Comparison of ENCODE assay signal across 9 mouse cellular contexts in the genomic region with DNA sequence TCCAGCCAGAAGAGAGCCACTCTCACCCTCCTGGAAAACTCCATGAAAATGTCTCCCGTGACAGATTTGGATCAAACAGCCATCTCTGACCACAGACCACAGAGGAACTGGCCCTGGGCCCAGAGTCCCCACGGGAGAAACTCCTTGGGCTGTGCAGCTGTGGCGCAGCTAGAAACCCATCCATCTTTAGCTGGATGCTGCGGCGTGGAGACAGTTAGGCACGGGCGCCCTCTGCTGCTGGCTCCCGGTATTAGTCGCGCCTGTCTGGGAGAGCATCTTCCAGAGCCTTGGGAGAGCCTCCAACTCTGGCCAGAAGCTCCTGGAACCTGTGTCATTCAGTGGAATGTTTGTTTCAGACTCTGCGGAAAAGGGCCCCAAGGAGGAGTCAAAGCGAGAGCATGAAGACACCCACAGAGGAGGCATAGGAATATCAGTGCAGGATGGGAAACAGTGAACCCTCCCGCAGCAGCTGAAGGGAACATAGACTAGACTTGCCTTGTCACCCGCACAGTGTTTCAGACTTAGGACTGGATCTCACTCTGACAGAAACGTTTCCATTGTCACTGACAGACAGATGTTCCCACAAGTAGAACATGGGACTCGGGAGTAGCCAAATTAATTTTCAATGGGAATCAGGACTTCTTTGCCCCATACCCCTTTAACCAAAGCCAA. TPM values are rescaled to one million over a fixed set of nuclear protein-coding genes. Genes with fewer than 3 reads are reported as not detected.
DNase-seq lines count a peak whose midpoint lies in the region; ATAC-seq and TF ChIP-seq lines count a peak whose summit lies in the region.
"Had no signal": no experiment of that assay in that cellular context is flagged by ENCODE, and none has a peak within 500 bp of the region (broad histone marks: within the 10 kb centered on the region; RNA-seq: fewer than 3 reads in every experiment).

No protein-coding gene starts in this region.

- 0 out of 2 replicates have a peak, but pooled peaks cover 5% of the 10 kb centered on the region for H3K27me3 ChIP-seq in intestine, embryonic 15.5 days (replicated peaks)
- no peaks in the 10 kb centered on the region for H3K27me3 ChIP-seq in midbrain, embryonic 11.5 days (ENCODE audit: control insufficient read depth, insufficient read depth, low read length)
- H3K27me3 ChIP-seq in small intestine, adult 2 months (ENCODE audit: control insufficient read depth, insufficient read depth, low read length) = no peaks in the 10 kb centered on the region

- 14% methylated on average over 16 of the region's 16 CpGs for WGBS in intestine, embryonic 15.5 days
- WGBS in midbrain, embryonic 11.5 days = 18% methylated on average over 16 of the region's 16 CpGs
- WGBS in small intestine, adult 2 months = 16% methylated on average over 16 of the region's 16 CpGs

- no peaks in the 10 kb centered on the region for H3K36me3 ChIP-seq in intestine, embryonic 15.5 days
- no peaks in the 10 kb centered on the region for H3K36me3 ChIP-seq in midbrain, embryonic 11.5 days (ENCODE audit: control insufficient read depth, insufficient read depth, low read length)
- no peaks in the 10 kb centered on the region for H3K36me3 ChIP-seq in small intestine, adult 2 months (ENCODE audit: control insufficient read depth, insufficient read depth, low read length)

- H3K9ac ChIP-seq in intestine, embryonic 15.5 days = no peak overlapping the region
- H3K9ac ChIP-seq in midbrain, embryonic 11.5 days (ENCODE audit: low read length) = no peak overlapping the region

- H3K4me3 ChIP-seq in gastrocnemius, adult 2 months = no peak overlapping the region
- H3K4me3 ChIP-seq in intestine, embryonic 15.5 days (replicated peaks) = no peak overlapping the region
- H3K4me3 ChIP-seq in midbrain, embryonic 11.5 days (ENCODE audit: low read depth, low read length) = no peak overlapping the region
- no peak overlapping the region for H3K4me3 ChIP-seq in small intestine, adult 2 months (ENCODE audit: low read depth, low read length)

- no peaks in the 10 kb centered on the region for H3K4me1 ChIP-seq in intestine, embryonic 15.5 days (replicated peaks)
- no peaks in the 10 kb centered on the region for H3K4me1 ChIP-seq in midbrain, embryonic 11.5 days (ENCODE audit: control insufficient read depth, insufficient read depth, low read length)
- no peaks in the 10 kb centered on the region for H3K4me1 ChIP-seq in small intestine, adult 2 months (ENCODE audit: control insufficient read depth, insufficient read depth, insufficient read length, low read length)

- no peak for TF ChIP-seq POLR2A in small intestine, adult 2 months (IDR thresholded peaks at IDR 0.05; ENCODE audit: low read depth, low read length)

- peak; percentile 97 for TF ChIP-seq CTCF in gastrocnemius, adult 2 months (IDR thresholded peaks at IDR 0.05)
- peak; percentile 74; the same call in 1 of the 2 replicates for TF ChIP-seq CTCF in small intestine, adult 2 months (IDR thresholded peaks at IDR 0.05; ENCODE audit: extremely low read depth, insufficient read length, insufficient replicate concordance, low read depth, low read length)

- H3K9me3 ChIP-seq in intestine, embryonic 15.5 days = no peaks in the 10 kb centered on the region
- H3K9me3 ChIP-seq in midbrain, embryonic 11.5 days (ENCODE audit: control insufficient read depth, low read length) = no peaks in the 10 kb centered on the region

- DNase-seq in adrenal gland, adult 18-20 months (ENCODE audit: low spot score in 2 of 2) = peak; percentile 85 to 89
- peak; percentile 94 for DNase-seq in gastrocnemius, adult 2 months
- DNase-seq in left cerebral cortex, postnatal 10 days (ENCODE audit: extremely low spot score in 1 of 2, low spot score in 2 of 2) = peak; percentile 83 to 87
- DNase-seq in midbrain, embryonic 11.5 days (ENCODE audit: low spot score, missing footprints) = peak; percentile 99
- DNase-seq in natural killer cell, adult 2 months (ENCODE audit: low spot score in 2 of 2) = no peak

- H3K27ac ChIP-seq in gastrocnemius, adult 2 months = no peak overlapping the region
- no peak overlapping the region for H3K27ac ChIP-seq in intestine, embryonic 15.5 days
- H3K27ac ChIP-seq in midbrain, embryonic 11.5 days (ENCODE audit: low read depth, low read length) = no peak overlapping the region
- H3K27ac ChIP-seq in small intestine, adult 2 months (ENCODE audit: insufficient read depth, low read depth, low read length) = no peak overlapping the region
- H3K27ac ChIP-seq: macrophage had no signal

- ATAC-seq in common myeloid progenitor, adult 5-6 weeks (replicated peaks; ENCODE audit: low read depth, poor library complexity, severe bottlenecking) = peak; percentile 94
- ATAC-seq in intestine, embryonic 15.5 days = peak; percentile 66
- peak; percentile 76 for ATAC-seq in midbrain, embryonic 11.5 days (ENCODE audit: low FRiP score)

- H3K4me2 ChIP-seq in intestine, embryonic 15.5 days (replicated peaks) = no peak overlapping the region
- no peak overlapping the region for H3K4me2 ChIP-seq in midbrain, embryonic 11.5 days

- intact Hi-C loops in gastrocnemius, adult 2 months (cut with DNase I) = loop anchor here (1.0 kb wide), 1 partner anchor 230 kb away; no protein-coding TSS in a partner anchor
- intact Hi-C loops in left cerebral cortex, postnatal 10 days (cut with DNase I) = loop anchor here (10.0 kb wide), 1 partner anchor 270 kb away; no protein-coding TSS in a partner anchor

RNA-seq across cellular contexts. Expression of a gene that starts 44.0 kb away (rescaled TPM):
- not detected for total RNA-seq in adrenal gland, adult 18-20 months (2021)
- total RNA-seq in common myeloid progenitor, adult 5-6 weeks (2017) = not detected in 2 replicates
- under 1 TPM; 0.14 to 0.20 TPM for total RNA-seq in gastrocnemius, adult 2 months (2021)
- 0.42 and 0.44 TPM in 2 replicates for polyA plus RNA-seq in intestine, embryonic 15.5 days (2015; fragmentation: Nextera tagmentation; extraction: Ambion mirVana)
- total RNA-seq in left cerebral cortex, postnatal 10 days (2021) = not detected
- 16.5 and 18.7 TPM in 2 replicates for polyA plus RNA-seq in midbrain, embryonic 11.5 days (2014; fragmentation: Nextera tagmentation; extraction: Ambion mirVana)
- polyA plus RNA-seq in small intestine, adult 2 months (2012; rRNA removed) = 0.35 and 0.41 TPM in 2 replicates
- polyA plus RNA-seq: macrophage had no signal

RNA-seq across cellular contexts. Expression of a gene that starts 46.8 kb away (rescaled TPM):
- 1 to 10 TPM; 4.6 to 10.0 TPM for total RNA-seq in adrenal gland, adult 18-20 months (2021)
- total RNA-seq in common myeloid progenitor, adult 5-6 weeks (2017) = 0.24 TPM in 1 of 2 replicates, not detected in the other
- 10 to 100 TPM; 58.4 to 59.6 TPM for total RNA-seq in gastrocnemius, adult 2 months (2021)
- 1.4 and 2.2 TPM in 2 replicates for polyA plus RNA-seq in intestine, embryonic 15.5 days (2015; fragmentation: Nextera tagmentation; extraction: Ambion mirVana)
- 10 to 100 TPM in 1 of 2 experiments, 1 to 10 TPM in 1; 5.9 to 12.4 TPM for total RNA-seq in left cerebral cortex, postnatal 10 days (2021)
- 1.2 and 1.6 TPM in 2 replicates for polyA plus RNA-seq in midbrain, embryonic 11.5 days (2014; fragmentation: Nextera tagmentation; extraction: Ambion mirVana)
- polyA plus RNA-seq in small intestine, adult 2 months (2012; rRNA removed) = 0.13 and 0.17 TPM in 2 replicates
- polyA plus RNA-seq: macrophage had no signal

Comparison
In these comparisons a context has a peak if more than half of its experiments do, and no peak if none do; other contexts are left out.
1. DNase-seq: peak in adrenal gland, adult 18-20 months (2 of 2), gastrocnemius, adult 2 months (single experiment), left cerebral cortex, postnatal 10 days (2 of 2) and midbrain, embryonic 11.5 days (single experiment); none in natural killer cell, adult 2 months (0 of 2).
2. RNA of a gene that starts 46.8 kb away (total RNA-seq): 58.4 to 59.6 TPM in gastrocnemius, adult 2 months; 5.9 to 12.4 TPM in left cerebral cortex, postnatal 10 days, 4.6 to 10.0 TPM in adrenal gland, adult 18-20 months and 0.24 TPM in common myeloid progenitor, adult 5-6 weeks; every median in the first group is over 4 times any median in the second.
3. Peak in every context shown above with its lines, with median percentiles within 50 percentile points of each other: ATAC-seq.